Mouse (Mus musculus): Measurements from ENCODE around the gene Ccdc85b. TPM values are rescaled to one million over a fixed set of nuclear protein-coding genes. Genes with fewer than 3 reads are reported as not detected.

Gene Ccdc85b
- total and polyA plus RNA-seq, 2 experiments from 2014 or later: 15.6 to 19.4 TPM

DNA sequence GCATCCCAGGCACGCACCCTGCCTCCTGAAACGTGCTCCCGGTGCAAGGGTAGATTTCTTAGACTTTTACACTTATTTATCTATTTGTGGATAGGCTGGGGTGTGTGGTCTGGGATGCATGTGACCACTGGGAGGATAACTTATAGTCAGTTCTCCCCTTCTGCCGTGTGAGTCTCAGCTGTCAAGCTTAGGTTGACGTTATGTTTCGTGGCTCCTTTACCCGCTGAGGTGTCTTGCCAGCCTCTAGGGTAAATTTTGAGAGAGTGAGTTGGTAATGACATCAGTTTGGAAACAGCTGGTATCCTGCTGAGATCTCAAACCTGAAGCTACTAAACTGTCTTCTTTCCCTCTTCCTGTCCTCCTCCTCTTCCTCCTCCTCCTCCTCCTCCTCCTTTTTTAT is 51.8 kb downstream of the Ccdc85b start:
- Histone ChIP-seq H3K4me1 (ENCODE audit: insufficient read depth, low read length) (peaks cover 4% of the 10 kb centered on the region; the same call in 1 of the 2 replicates), H3K4me3 (ENCODE audit: low read depth, low read length) (peak overlapping the region; percentile 32), H3K27me3 (ENCODE audit: insufficient read depth, low read length) (no peaks in the 10 kb centered on the region), H3K9ac (replicated peaks; ENCODE audit: low read length, poor library complexity, severe bottlenecking) (no peak overlapping the region), H3K4me2 (ENCODE audit: low read depth, low read length, poor library complexity, severe bottlenecking) (peak overlapping the region; percentile 41), H3K9me3 (ENCODE audit: low read length) (no peaks in the 10 kb centered on the region), H3K27ac (ENCODE audit: low read depth, low read length) (no peak overlapping the region), H3K36me3 (ENCODE audit: insufficient read depth, low read length) (no peaks in the 10 kb centered on the region)
- 27% methylated on average over 7 of the region's 7 CpGs for WGBS
- ATAC-seq (ENCODE audit: low FRiP score) (no peak), DNase-seq (ENCODE audit: low spot score) (peak; percentile 2)
- no peak for TF ChIP-seq CTCF (IDR thresholded peaks at IDR 0.05)

Other genes starting within 250 kb of the Ccdc85b start
- gene Pacs1, start 184.8 kb downstream of the Ccdc85b start, total RNA-seq (2014; rRNA removed): 86.4 and 124 TPM in 2 replicates
- gene Pacs1, start 184.8 kb downstream of the Ccdc85b start, polyA plus RNA-seq (2015; fragmentation: Nextera tagmentation; extraction: Ambion mirVana): 47.9 and 49.9 TPM in 2 replicates
- 270 and 283 TPM in 2 replicates for gene Sf3b2, start 162.4 kb downstream of the Ccdc85b start, total RNA-seq (2014; rRNA removed)
- gene Sf3b2, start 162.4 kb downstream of the Ccdc85b start, polyA plus RNA-seq (2015; fragmentation: Nextera tagmentation; extraction: Ambion mirVana): 312 and 315 TPM in 2 replicates
- 27.4 and 29.2 TPM in 2 replicates for gene Gal3st3, start 159.6 kb downstream of the Ccdc85b start, total RNA-seq (2014; rRNA removed)
- gene Gal3st3, start 159.6 kb downstream of the Ccdc85b start, polyA plus RNA-seq (2015; fragmentation: Nextera tagmentation; extraction: Ambion mirVana): 40.8 and 41.4 TPM in 2 replicates
- not detected in 2 replicates for gene Catsper1, start 122.2 kb downstream of the Ccdc85b start, total RNA-seq (2014; rRNA removed)
- gene Catsper1, start 122.2 kb downstream of the Ccdc85b start, polyA plus RNA-seq (2015; fragmentation: Nextera tagmentation; extraction: Ambion mirVana): not detected in 2 replicates
- gene Cst6, start 108.3 kb downstream of the Ccdc85b start, total RNA-seq (2014; rRNA removed): 0.82 and 1.1 TPM in 2 replicates
- 13.1 and 14.9 TPM in 2 replicates for gene Cst6, start 108.3 kb downstream of the Ccdc85b start, polyA plus RNA-seq (2015; fragmentation: Nextera tagmentation; extraction: Ambion mirVana)
- gene Eif1ad, start 91.2 kb downstream of the Ccdc85b start, total RNA-seq (2014; rRNA removed): 26.0 and 33.4 TPM in 2 replicates
- gene Eif1ad, start 91.2 kb downstream of the Ccdc85b start, polyA plus RNA-seq (2015; fragmentation: Nextera tagmentation; extraction: Ambion mirVana): 43.0 and 50.3 TPM in 2 replicates
- 72.9 and 79.6 TPM in 2 replicates for gene Banf1, start 90.7 kb downstream of the Ccdc85b start, total RNA-seq (2014; rRNA removed)
- 310 and 313 TPM in 2 replicates for gene Banf1, start 90.7 kb downstream of the Ccdc85b start, polyA plus RNA-seq (2015; fragmentation: Nextera tagmentation; extraction: Ambion mirVana)
- gene Sart1, start 69.2 kb downstream of the Ccdc85b start, total RNA-seq (2014; rRNA removed): 28.9 and 37.0 TPM in 2 replicates
- gene Sart1, start 69.2 kb downstream of the Ccdc85b start, polyA plus RNA-seq (2015; fragmentation: Nextera tagmentation; extraction: Ambion mirVana): 43.4 and 51.0 TPM in 2 replicates
- not detected in 2 replicates for gene Tsga10ip, start 55.4 kb downstream of the Ccdc85b start, total RNA-seq (2014; rRNA removed)
- 0.10 TPM in 1 of 2 replicates, not detected in the other for gene Tsga10ip, start 55.4 kb downstream of the Ccdc85b start, polyA plus RNA-seq (2015; fragmentation: Nextera tagmentation; extraction: Ambion mirVana)
- 187 and 203 TPM in 2 replicates for gene Drap1, start 32.9 kb downstream of the Ccdc85b start, total RNA-seq (2014; rRNA removed)
- 332 and 342 TPM in 2 replicates for gene Drap1, start 32.9 kb downstream of the Ccdc85b start, polyA plus RNA-seq (2015; fragmentation: Nextera tagmentation; extraction: Ambion mirVana)
- 73.2 and 98.8 TPM in 2 replicates for gene AI837181, start 32.8 kb downstream of the Ccdc85b start, total RNA-seq (2014; rRNA removed)
- 74.1 and 85.2 TPM in 2 replicates for gene AI837181, start 32.8 kb downstream of the Ccdc85b start, polyA plus RNA-seq (2015; fragmentation: Nextera tagmentation; extraction: Ambion mirVana)
- gene Fosl1, start 10.3 kb downstream of the Ccdc85b start, total RNA-seq (2014; rRNA removed): 0.11 TPM in 1 of 2 replicates, not detected in the other
- not detected in 2 replicates for gene Fosl1, start 10.3 kb downstream of the Ccdc85b start, polyA plus RNA-seq (2015; fragmentation: Nextera tagmentation; extraction: Ambion mirVana)
- 91.4 and 122 TPM in 2 replicates for gene Fibp, start 2.7 kb upstream of the Ccdc85b start, total RNA-seq (2014; rRNA removed)
- 174 and 191 TPM in 2 replicates for gene Fibp, start 2.7 kb upstream of the Ccdc85b start, polyA plus RNA-seq (2015; fragmentation: Nextera tagmentation; extraction: Ambion mirVana)
- gene Ctsw, start 10.6 kb upstream of the Ccdc85b start, total RNA-seq (2014; rRNA removed): 0.33 and 0.94 TPM in 2 replicates
- gene Ctsw, start 10.6 kb upstream of the Ccdc85b start, polyA plus RNA-seq (2015; fragmentation: Nextera tagmentation; extraction: Ambion mirVana): 1.5 and 1.9 TPM in 2 replicates
- 32.9 and 33.7 TPM in 2 replicates for gene Efemp2, start 16.1 kb upstream of the Ccdc85b start, total RNA-seq (2014; rRNA removed)
- gene Efemp2, start 16.1 kb upstream of the Ccdc85b start, polyA plus RNA-seq (2015; fragmentation: Nextera tagmentation; extraction: Ambion mirVana): 35.2 and 36.1 TPM in 2 replicates
- gene Mus81, start 30.5 kb upstream of the Ccdc85b start, total RNA-seq (2014; rRNA removed): 60.9 and 87.3 TPM in 2 replicates
- 27.9 and 30.4 TPM in 2 replicates for gene Mus81, start 30.5 kb upstream of the Ccdc85b start, polyA plus RNA-seq (2015; fragmentation: Nextera tagmentation; extraction: Ambion mirVana)
- gene Cfl1, start 32.6 kb upstream of the Ccdc85b start, total RNA-seq (2014; rRNA removed): 1,453 and 1,672 TPM in 2 replicates
- gene Cfl1, start 32.6 kb upstream of the Ccdc85b start, polyA plus RNA-seq (2015; fragmentation: Nextera tagmentation; extraction: Ambion mirVana): 3,482 and 3,602 TPM in 2 replicates
- 3.2 and 7.3 TPM in 2 replicates for gene 1700020D05Rik, start 45.9 kb upstream of the Ccdc85b start, total RNA-seq (2014; rRNA removed)
- gene 1700020D05Rik, start 45.9 kb upstream of the Ccdc85b start, polyA plus RNA-seq (2015; fragmentation: Nextera tagmentation; extraction: Ambion mirVana): 0.20 TPM in 1 of 2 replicates, not detected in the other
- gene Snx32, start 52.6 kb upstream of the Ccdc85b start, total RNA-seq (2014; rRNA removed): 86.2 and 100 TPM in 2 replicates
- 88.7 and 94.4 TPM in 2 replicates for gene Snx32, start 52.6 kb upstream of the Ccdc85b start, polyA plus RNA-seq (2015; fragmentation: Nextera tagmentation; extraction: Ambion mirVana)
- gene Ovol1, start 102.8 kb upstream of the Ccdc85b start, total RNA-seq (2014; rRNA removed): 0.27 TPM in 1 of 2 replicates, not detected in the other
- gene Ovol1, start 102.8 kb upstream of the Ccdc85b start, polyA plus RNA-seq (2015; fragmentation: Nextera tagmentation; extraction: Ambion mirVana): 0.05 TPM in 1 of 2 replicates, not detected in the other
- gene Ap5b1, start 110.1 kb upstream of the Ccdc85b start, total RNA-seq (2014; rRNA removed): 12.8 and 14.5 TPM in 2 replicates
- 1.9 and 2.2 TPM in 2 replicates for gene Ap5b1, start 110.1 kb upstream of the Ccdc85b start, polyA plus RNA-seq (2015; fragmentation: Nextera tagmentation; extraction: Ambion mirVana)
- 19.8 and 27.1 TPM in 2 replicates for gene Rnaseh2c, start 144.0 kb upstream of the Ccdc85b start, total RNA-seq (2014; rRNA removed)
- 43.1 and 50.9 TPM in 2 replicates for gene Rnaseh2c, start 144.0 kb upstream of the Ccdc85b start, polyA plus RNA-seq (2015; fragmentation: Nextera tagmentation; extraction: Ambion mirVana)
- gene Kat5, start 152.3 kb upstream of the Ccdc85b start, total RNA-seq (2014; rRNA removed): 126 and 150 TPM in 2 replicates
- 73.9 and 76.8 TPM in 2 replicates for gene Kat5, start 152.3 kb upstream of the Ccdc85b start, polyA plus RNA-seq (2015; fragmentation: Nextera tagmentation; extraction: Ambion mirVana)
- gene Rela, start 179.6 kb upstream of the Ccdc85b start, total RNA-seq (2014; rRNA removed): 30.3 and 34.8 TPM in 2 replicates
- 30.8 and 31.8 TPM in 2 replicates for gene Rela, start 179.6 kb upstream of the Ccdc85b start, polyA plus RNA-seq (2015; fragmentation: Nextera tagmentation; extraction: Ambion mirVana)
- gene Sipa1, start 205.8 kb upstream of the Ccdc85b start, total RNA-seq (2014; rRNA removed): 26.1 and 36.0 TPM in 2 replicates
- 18.1 and 19.9 TPM in 2 replicates for gene Sipa1, start 205.8 kb upstream of the Ccdc85b start, polyA plus RNA-seq (2015; fragmentation: Nextera tagmentation; extraction: Ambion mirVana)
- 18.3 and 24.0 TPM in 2 replicates for gene Map3k11, start 230.8 kb upstream of the Ccdc85b start, total RNA-seq (2014; rRNA removed)
- gene Map3k11, start 230.8 kb upstream of the Ccdc85b start, polyA plus RNA-seq (2015; fragmentation: Nextera tagmentation; extraction: Ambion mirVana): 9.6 and 10.6 TPM in 2 replicates
- gene Pcnx3, start 231.0 kb upstream of the Ccdc85b start, total RNA-seq (2014; rRNA removed): 95.5 and 103 TPM in 2 replicates
- gene Pcnx3, start 231.0 kb upstream of the Ccdc85b start, polyA plus RNA-seq (2015; fragmentation: Nextera tagmentation; extraction: Ambion mirVana): 18.4 and 19.1 TPM in 2 replicates
- gene Kcnk7, start 246.5 kb upstream of the Ccdc85b start, total RNA-seq (2014; rRNA removed): not detected in 2 replicates
- 0.47 and 0.49 TPM in 2 replicates for gene Kcnk7, start 246.5 kb upstream of the Ccdc85b start, polyA plus RNA-seq (2015; fragmentation: Nextera tagmentation; extraction: Ambion mirVana)